Mouse (Mus musculus): ENCODE measurements around the gene Pnma5. TPM values are rescaled to one million over a fixed set of nuclear protein-coding genes. Genes with fewer than 3 reads are reported as not detected.

Pnma5 gene
- total and polyA plus RNA-seq, 3 experiments, result 0.08 to 0.11 TPM; not detected in 1

- no peak overlapping the region; the same call in 1 of the 2 replicates for H3K9ac ChIP-seq (ENCODE audit: control insufficient read depth, low read depth, low read length, poor library complexity, severe bottlenecking)
- H3K9me3 ChIP-seq (replicated peaks; ENCODE audit: insufficient read depth, low read length), result no peaks in the 10 kb centered on the region
- peaks cover 0 to 8% of the 10 kb centered on the region in 2 experiments; a peak in 2 of 4 replicates for H3K36me3 ChIP-seq (ENCODE audit: control insufficient read depth in 1 of 2, insufficient read depth in 2 of 2, low read length in 2 of 2)
- H3K4me1 ChIP-seq (ENCODE audit: control insufficient read depth in 1 of 2, insufficient read depth in 2 of 2, low read length in 2 of 2), result peaks cover 0 to 6% of the 10 kb centered on the region in 2 experiments; a peak in 3 of 4 replicates
- TF ChIP-seq GATA1 (IDR thresholded peaks at IDR 0.05; ENCODE audit: low read depth, low read length) (peak; percentile 38; the same call in 1 of the 2 replicates), ETS1 (IDR thresholded peaks at IDR 0.05; ENCODE audit: low read depth, low read length) (peak; percentile 63; the same call in 1 of the 2 replicates), TCF12 (IDR thresholded peaks at IDR 0.05; ENCODE audit: low read depth, low read length) (peak; percentile 59), CTCF (IDR thresholded peaks at IDR 0.05 in 2 of 3, conservative IDR thresholded peaks at IDR 0.05 in 1 of 3; ENCODE audit: control insufficient read depth in 1 of 3, insufficient read depth in 1 of 3, low read depth in 2 of 3, low read length in 3 of 3, poor library complexity in 1 of 3, severe bottlenecking in 1 of 3) (no peak), CHD2 (IDR thresholded peaks at IDR 0.05; ENCODE audit: low read length) (no peak), EP300 (IDR thresholded peaks at IDR 0.05; ENCODE audit: low read depth in 1 of 2, low read length in 2 of 2) (peak; percentile 34 to 58; a peak in 3 of 4 replicates)
- DNase-seq (ENCODE audit: low read depth, low spot score), result peak; percentile 51
- no peak overlapping the region for H3K27ac ChIP-seq (ENCODE audit: control insufficient read depth, low read depth, low read length)
- no peaks in the 10 kb centered on the region for H3K79me2 ChIP-seq (ENCODE audit: control insufficient read depth, insufficient read depth, low read length, poor library complexity)
- H3K27me3 ChIP-seq (ENCODE audit: control insufficient read depth in 1 of 2, insufficient read depth in 2 of 2, low read length in 2 of 2), result no peaks in the 10 kb centered on the region
- peak overlapping the region in 1 of 2 experiments; percentile 26; a peak in 1 of 4 replicates for H3K4me3 ChIP-seq (ENCODE audit: control insufficient read depth in 1 of 2, insufficient read depth in 1 of 2, low read depth in 2 of 2, low read length in 2 of 2)
Measured at GRCm38 (mm10) chrX:73062323-73062722, 25.4 kb upstream of the Pnma5 start.

GRCm38 (mm10) chrX:73061528-73061927 lies 24.6 kb upstream of the Pnma5 start:
- Histone ChIP-seq H3K79me2 (ENCODE audit: control insufficient read depth, insufficient read depth, low read length, poor library complexity) (no peaks in the 10 kb centered on the region), H3K27me3 (ENCODE audit: control insufficient read depth in 1 of 2, insufficient read depth in 2 of 2, low read length in 2 of 2) (no peaks in the 10 kb centered on the region), H3K27ac (ENCODE audit: control insufficient read depth, low read depth, low read length) (no peak overlapping the region), H3K9me3 (replicated peaks; ENCODE audit: insufficient read depth, low read length) (no peaks in the 10 kb centered on the region), H3K36me3 (ENCODE audit: control insufficient read depth in 1 of 2, insufficient read depth in 2 of 2, low read length in 2 of 2) (peaks cover 0 to 8% of the 10 kb centered on the region in 2 experiments; a peak in 2 of 4 replicates), H3K4me1 (ENCODE audit: control insufficient read depth in 1 of 2, insufficient read depth in 2 of 2, low read length in 2 of 2) (peaks cover 0 to 6% of the 10 kb centered on the region in 2 experiments; a peak in 3 of 4 replicates), H3K4me3 (ENCODE audit: control insufficient read depth in 1 of 2, insufficient read depth in 1 of 2, low read depth in 2 of 2, low read length in 2 of 2) (no peak overlapping the region), H3K9ac (ENCODE audit: control insufficient read depth, low read depth, low read length, poor library complexity, severe bottlenecking) (no peak overlapping the region)
- TF ChIP-seq ETS1 (IDR thresholded peaks at IDR 0.05; ENCODE audit: low read depth, low read length), result no peak
- TF ChIP-seq TAL1 (IDR thresholded peaks at IDR 0.05; ENCODE audit: low read length), result 0 out of 2 replicates have a peak, but pooled peaks have one; percentile 2
- no peak for TF ChIP-seq CTCF (IDR thresholded peaks at IDR 0.05 in 2 of 3, conservative IDR thresholded peaks at IDR 0.05 in 1 of 3; ENCODE audit: control insufficient read depth in 1 of 3, insufficient read depth in 1 of 3, low read depth in 2 of 3, low read length in 3 of 3, poor library complexity in 1 of 3, severe bottlenecking in 1 of 3)
- TF ChIP-seq ZNF384 (IDR thresholded peaks at IDR 0.05; ENCODE audit: low read depth, low read length), result 0 out of 2 replicates have a peak, but pooled peaks have one; percentile 7
- no peak for TF ChIP-seq USF2 (IDR thresholded peaks at IDR 0.05; ENCODE audit: borderline replicate concordance in 1 of 2, insufficient read depth in 1 of 2, low read depth in 1 of 2, low read length in 2 of 2)
- TF ChIP-seq MYC (IDR thresholded peaks at IDR 0.05; ENCODE audit: low read depth, low read length), result no peak
- TF ChIP-seq ELF1 (IDR thresholded peaks at IDR 0.05; ENCODE audit: low read depth, low read length), result no peak
- peak; percentile 23 to 38; a peak in 1 of 4 replicates for TF ChIP-seq EP300 (IDR thresholded peaks at IDR 0.05; ENCODE audit: low read depth in 1 of 2, low read length in 2 of 2)
- no peak for TF ChIP-seq RAD21 (IDR thresholded peaks at IDR 0.05; ENCODE audit: low read depth, low read length)
- peak; percentile 61; the same call in 1 of the 2 replicates for TF ChIP-seq RCOR1 (IDR thresholded peaks at IDR 0.05; ENCODE audit: low read depth, low read length)
- no peak for TF ChIP-seq HCFC1 (IDR thresholded peaks at IDR 0.05; ENCODE audit: low read depth, low read length)
- TF ChIP-seq CHD1 (IDR thresholded peaks at IDR 0.05; ENCODE audit: low read depth, low read length), result no peak
- no peak for TF ChIP-seq JUND (IDR thresholded peaks at IDR 0.05; ENCODE audit: low read depth, low read length)
- no peak for TF ChIP-seq GABPA (IDR thresholded peaks at IDR 0.05; ENCODE audit: low read depth, low read length)
- peak; percentile 33; the same call in 1 of the 2 replicates for TF ChIP-seq TCF12 (IDR thresholded peaks at IDR 0.05; ENCODE audit: low read depth, low read length)
- no peak for TF ChIP-seq ZKSCAN1 (IDR thresholded peaks at IDR 0.05; ENCODE audit: low read depth, low read length)
- TF ChIP-seq GATA1 (IDR thresholded peaks at IDR 0.05; ENCODE audit: low read depth, low read length), result no peak
- no peak for TF ChIP-seq SMC3 (IDR thresholded peaks at IDR 0.05; ENCODE audit: low read depth, low read length)
- no peak for TF ChIP-seq MAZ (IDR thresholded peaks at IDR 0.05; ENCODE audit: low read depth, low read length)
- DNase-seq (ENCODE audit: low read depth, low spot score), result peak; percentile 12

All from MEL (cell line).